Mouse (Mus musculus): ENCODE measurements around the gene Snx1. TPM values are rescaled to one million over a fixed set of nuclear protein-coding genes. Genes with fewer than 3 reads are reported as not detected.
A peak's percentile ranks its signal among the peaks of the same experiment; 100 is the strongest.

Gene Snx1
- total and polyA plus RNA-seq, 3 experiments, result 83.9 to 189 (median 113) TPM

DNA sequence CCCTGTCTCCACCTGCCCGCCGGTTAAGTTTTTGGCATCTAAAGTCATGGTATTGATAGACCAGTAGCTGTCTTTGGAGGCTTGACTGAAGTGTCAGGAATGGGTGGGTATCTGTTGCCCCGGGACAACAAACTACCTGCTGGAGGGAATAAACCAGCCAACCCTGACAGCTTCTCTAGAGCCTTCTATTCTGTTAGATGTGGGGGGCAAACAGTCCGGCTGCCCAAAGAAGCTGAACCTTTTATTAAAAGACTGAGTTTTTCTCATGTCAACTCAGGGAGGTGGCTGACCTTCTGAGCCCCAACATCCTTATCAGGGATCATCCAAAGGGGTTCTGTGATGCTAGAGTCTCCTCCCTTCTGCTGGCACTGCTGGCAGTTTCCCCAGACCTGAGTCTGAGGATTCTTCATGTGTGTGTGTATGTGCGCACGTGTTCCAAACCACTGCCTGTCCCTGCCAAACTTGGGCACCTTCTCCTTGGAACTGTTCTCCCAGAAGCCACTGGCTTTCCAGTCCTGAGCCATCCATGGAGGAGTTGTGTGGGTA, 32.6 kb upstream of the Snx1 start:
- Histone ChIP-seq H3K27ac (ENCODE audit: control insufficient read depth, low read depth, low read length) (no peak overlapping the region), H3K36me3 (ENCODE audit: control insufficient read depth in 1 of 2, insufficient read depth in 2 of 2, low read length in 2 of 2) (peaks cover 0 to 6% of the 10 kb centered on the region in 2 experiments; a peak in 1 of 4 replicates)
- TF ChIP-seq USF2 (IDR thresholded peaks at IDR 0.05; ENCODE audit: borderline replicate concordance in 1 of 2, insufficient read depth in 1 of 2, low read depth in 1 of 2, low read length in 2 of 2) (no peak), ZNF384 (IDR thresholded peaks at IDR 0.05; ENCODE audit: low read depth, low read length) (no peak), MYC (IDR thresholded peaks at IDR 0.05; ENCODE audit: low read depth, low read length) (no peak), CHD1 (IDR thresholded peaks at IDR 0.05; ENCODE audit: low read depth, low read length) (no peak), GATA1 (IDR thresholded peaks at IDR 0.05; ENCODE audit: low read depth, low read length) (0 out of 2 replicates have a peak, but pooled peaks have one; percentile 11), GABPA (IDR thresholded peaks at IDR 0.05; ENCODE audit: low read depth, low read length) (no peak), MAX (IDR thresholded peaks at IDR 0.05; ENCODE audit: low read length) (no peak)

DNA sequence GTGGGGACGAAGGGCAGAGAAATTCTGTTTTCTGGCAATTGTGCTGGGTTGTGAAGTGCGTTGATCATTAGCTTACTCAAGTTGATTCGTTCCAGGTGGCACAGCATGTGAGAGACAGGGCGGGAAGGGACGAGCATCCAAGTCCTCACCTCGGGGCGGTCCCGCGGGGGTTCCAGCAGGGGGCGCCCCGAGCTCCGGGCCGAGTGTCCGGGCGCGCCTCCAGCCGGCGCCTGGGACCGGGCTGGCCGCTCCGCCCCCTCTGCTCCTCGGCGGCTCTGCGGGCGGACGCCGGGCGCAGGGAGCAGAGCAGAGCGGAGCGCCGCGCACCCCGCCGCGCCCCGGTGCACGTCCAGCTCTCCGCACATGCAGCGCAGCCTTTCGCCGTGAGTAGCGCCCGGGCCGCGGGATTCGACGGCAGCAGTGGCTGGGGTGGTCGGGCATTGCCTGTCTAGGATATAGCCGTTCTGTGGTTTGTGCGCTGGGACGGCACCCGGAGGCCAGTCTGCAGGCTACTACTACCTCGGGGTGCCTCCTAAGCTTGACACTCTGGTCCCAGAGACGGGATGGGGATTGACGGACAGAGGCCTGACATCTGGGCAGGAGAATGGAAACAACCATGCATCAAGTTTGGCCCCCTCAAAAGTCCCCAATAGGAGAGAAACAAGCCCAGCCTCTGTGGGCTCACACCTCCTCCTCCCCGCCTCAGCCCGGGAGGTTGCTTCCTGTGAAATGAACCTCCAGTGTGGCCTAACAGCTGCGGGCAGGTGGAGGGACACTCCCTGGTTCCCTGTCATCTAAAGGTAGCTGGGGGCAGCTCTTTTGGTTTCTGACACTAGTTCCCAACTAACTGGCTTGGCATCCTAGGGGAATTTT, 31.8 kb upstream of the Snx1 start, which contains the start of gene Dapk2:
TSS of gene Dapk2 (plus strand) at position 266 of the 873 bp plus-strand sequence.
- Histone ChIP-seq H3K36me3 (ENCODE audit: control insufficient read depth in 1 of 2, insufficient read depth in 2 of 2, low read length in 2 of 2) (peaks cover 0 to 6% of the 10 kb centered on the region in 2 experiments; a peak in 1 of 4 replicates), H3K9me3 (replicated peaks; ENCODE audit: insufficient read depth, low read length) (no peaks in the 10 kb centered on the region), H3K27ac (ENCODE audit: control insufficient read depth, low read depth, low read length) (no peak within 1 kb of the TSS), H3K9ac (ENCODE audit: control insufficient read depth, low read depth, low read length, poor library complexity, severe bottlenecking) (peak within 1 kb of the TSS; percentile 74), H3K27me3 (ENCODE audit: control insufficient read depth in 1 of 2, insufficient read depth in 2 of 2, low read length in 2 of 2) (no peaks in the 10 kb centered on the region), H3K79me2 (ENCODE audit: control insufficient read depth, insufficient read depth, low read length, poor library complexity) (no peaks in the 10 kb centered on the region; the same call in none of the 2 replicates), H3K4me3 (ENCODE audit: control insufficient read depth in 1 of 2, insufficient read depth in 1 of 2, low read depth in 2 of 2, low read length in 2 of 2) (peak within 1 kb of the TSS; percentile 57 to 69), H3K4me1 (ENCODE audit: control insufficient read depth in 1 of 2, insufficient read depth in 2 of 2, low read length in 2 of 2) (peaks cover 0 to 5% of the 10 kb centered on the region in 2 experiments; a peak in 2 of 4 replicates)
- TF ChIP-seq ZC3H11A (IDR thresholded peaks at IDR 0.05; ENCODE audit: low read depth, low read length) (peak; percentile 46), SMC3 (IDR thresholded peaks at IDR 0.05; ENCODE audit: low read depth, low read length) (peak; percentile 82), MAZ (IDR thresholded peaks at IDR 0.05; ENCODE audit: low read depth, low read length) (no peak), EP300 (IDR thresholded peaks at IDR 0.05; ENCODE audit: low read depth in 1 of 2, low read length in 2 of 2) (no peak), RAD21 (IDR thresholded peaks at IDR 0.05; ENCODE audit: low read depth, low read length) (peak; percentile 60), MAX (IDR thresholded peaks at IDR 0.05; ENCODE audit: low read length) (peak; percentile 56), NRF1 (IDR thresholded peaks at IDR 0.05; ENCODE audit: insufficient read depth, low read depth, low read length, poor library complexity, severe bottlenecking) (0 out of 2 replicates have a peak, but pooled peaks have one; percentile 25), SIN3A (IDR thresholded peaks at IDR 0.05; ENCODE audit: low read length) (peak; percentile 43; the same call in 1 of the 2 replicates), UBTF (IDR thresholded peaks at IDR 0.05; ENCODE audit: borderline replicate concordance, insufficient read depth, low read depth, low read length) (peak; percentile 96; the same call in 1 of the 2 replicates), CTCF (IDR thresholded peaks at IDR 0.05 in 2 of 3, conservative IDR thresholded peaks at IDR 0.05 in 1 of 3; ENCODE audit: control insufficient read depth in 1 of 3, insufficient read depth in 1 of 3, low read depth in 2 of 3, low read length in 3 of 3, poor library complexity in 1 of 3, severe bottlenecking in 1 of 3) (peak; percentile 49 to 95 (median 78)), POLR2A (IDR thresholded peaks at IDR 0.05; ENCODE audit: control insufficient read depth in 1 of 2, insufficient read depth in 1 of 2, low read depth in 1 of 2, low read length in 2 of 2, poor library complexity in 1 of 2) (0 out of 4 replicates have a peak, but pooled peaks of 1 of the 2 experiments have one; percentile 29)
- peak; percentile 77 for DNase-seq (ENCODE audit: low read depth, low spot score)

More for the DNA sequence above, 32.6 kb upstream of the Snx1 start:
- H3K4me1 ChIP-seq (ENCODE audit: control insufficient read depth in 1 of 2, insufficient read depth in 2 of 2, low read length in 2 of 2), result peaks cover 0 to 5% of the 10 kb centered on the region in 2 experiments; a peak in 2 of 4 replicates
- H3K9ac ChIP-seq (ENCODE audit: control insufficient read depth, low read depth, low read length, poor library complexity, severe bottlenecking), result no peak overlapping the region
- H3K4me3 ChIP-seq (ENCODE audit: control insufficient read depth in 1 of 2, insufficient read depth in 1 of 2, low read depth in 2 of 2, low read length in 2 of 2), result no peak overlapping the region
- no peaks in the 10 kb centered on the region; the same call in none of the 2 replicates for H3K79me2 ChIP-seq (ENCODE audit: control insufficient read depth, insufficient read depth, low read length, poor library complexity)
- H3K9me3 ChIP-seq (replicated peaks; ENCODE audit: insufficient read depth, low read length), result no peaks in the 10 kb centered on the region
- peak; percentile 26 for DNase-seq (ENCODE audit: low read depth, low spot score)
- no peaks in the 10 kb centered on the region for H3K27me3 ChIP-seq (ENCODE audit: control insufficient read depth in 1 of 2, insufficient read depth in 2 of 2, low read length in 2 of 2)
